Mouse (Mus musculus) G1E (cell line): ENCODE measurements around the gene Fam160a1.

ENCODE experiments used
- POLR2AphosphoS5 ChIP-seq: IDR thresholded peaks from 2 replicates; pipeline ENCODE4 v1.6.1; 2012; ENCODE audit warnings: low read depth, low read length, inconsistent platforms; ENCODE audit not compliant: insufficient replicate concordance
- TAL1 ChIP-seq: conservative IDR thresholded peaks from 2 replicates; pipeline ENCODE4 v1.6.1; 2012; ENCODE audit warnings: low read depth, low read length, inconsistent platforms, mixed read lengths

DNA sequence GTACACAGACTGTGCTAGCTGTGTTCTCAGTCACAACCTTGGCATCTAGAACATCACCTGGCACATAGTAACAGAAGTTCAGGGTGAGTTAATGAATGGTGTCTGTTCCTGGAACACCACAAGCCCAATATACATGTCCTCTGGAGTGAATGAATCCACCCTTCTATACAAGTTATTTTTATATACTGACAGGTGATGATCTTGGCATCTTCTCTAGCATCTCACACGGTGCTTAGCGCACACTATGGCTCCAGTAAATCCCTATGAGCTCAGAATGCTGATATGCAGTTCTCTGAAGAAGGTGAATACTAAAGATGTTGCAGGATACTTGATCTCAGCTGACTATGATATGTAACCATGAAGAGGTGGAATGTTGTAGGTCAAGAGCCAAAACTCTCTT is 45.8 kb upstream of the Fam160a1 start:
- TF ChIP-seq POLR2AphosphoS5 (no peak), TAL1 (no peak)
